Mouse (Mus musculus): ENCODE data around the gene Gabrb1.

DNA sequence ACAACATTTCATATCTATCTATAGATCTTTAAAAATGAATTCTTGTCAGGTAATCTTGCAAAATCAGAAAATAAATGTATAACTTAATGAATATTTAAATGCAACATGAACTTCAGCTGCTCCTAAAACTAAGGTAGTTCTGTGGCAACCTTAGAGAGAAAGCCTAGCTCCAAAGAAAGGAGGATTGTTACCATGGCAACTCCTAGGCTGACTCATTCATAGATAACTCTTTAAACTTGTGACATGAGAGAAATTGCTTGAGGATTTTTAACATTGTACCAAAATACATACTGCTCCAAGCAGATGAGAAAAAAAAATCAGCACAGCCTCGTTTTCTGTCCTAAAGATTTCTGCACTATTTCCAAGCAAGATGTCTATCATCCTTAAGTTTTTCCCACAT lies 171.1 kb downstream of the Gabrb1 start:
- TF ChIP-seq ZC3H11A (IDR thresholded peaks at IDR 0.05; ENCODE audit: low read depth, low read length): no peak
- no peak for TF ChIP-seq POLR2A (IDR thresholded peaks at IDR 0.05; ENCODE audit: control insufficient read depth in 1 of 2, insufficient read depth in 1 of 2, low read depth in 1 of 2, low read length in 2 of 2, poor library complexity in 1 of 2)
- no peak for TF ChIP-seq CTCF (IDR thresholded peaks at IDR 0.05 in 2 of 3, conservative IDR thresholded peaks at IDR 0.05 in 1 of 3; ENCODE audit: control insufficient read depth in 1 of 3, insufficient read depth in 1 of 3, low read depth in 2 of 3, low read length in 3 of 3, poor library complexity in 1 of 3, severe bottlenecking in 1 of 3)
- TF ChIP-seq MAZ (IDR thresholded peaks at IDR 0.05; ENCODE audit: low read depth, low read length): no peak
- TF ChIP-seq UBTF (IDR thresholded peaks at IDR 0.05; ENCODE audit: borderline replicate concordance, insufficient read depth, low read depth, low read length): no peak

Data from MEL (cell line).